In the genomic region with DNA sequence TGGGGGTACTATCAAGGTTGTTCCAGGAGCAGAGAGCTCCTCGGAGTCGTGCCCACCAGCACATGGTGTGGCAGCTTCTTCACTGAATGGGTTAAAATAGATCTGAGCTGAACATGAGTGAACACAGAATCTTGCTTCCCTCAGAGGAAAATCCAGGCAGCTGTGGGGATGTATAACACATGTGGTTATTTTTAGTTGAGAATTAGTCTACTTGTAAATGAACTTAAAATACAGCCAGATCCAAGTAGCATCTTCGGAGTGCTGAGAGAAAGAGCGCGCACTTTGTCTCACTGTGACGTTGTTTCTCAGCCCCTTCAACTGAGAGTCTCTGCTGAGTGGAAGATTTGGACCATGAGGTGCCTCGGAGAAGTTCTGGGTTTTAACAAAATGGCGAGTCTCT, we compare ENCODE assay signal across 22 mouse cellular contexts. TPM values are rescaled to one million over a fixed set of nuclear protein-coding genes. Genes with fewer than 3 reads are reported as not detected.
DNase-seq lines count a peak whose midpoint lies in the region; ATAC-seq and TF ChIP-seq lines count a peak whose summit lies in the region.
"Had no signal": no experiment of that assay in that cellular context is flagged by ENCODE, and none has a peak within 500 bp of the region (broad histone marks: within the 10 kb centered on the region; RNA-seq: fewer than 3 reads in every experiment).

No protein-coding gene starts in this region.

- no peak overlapping the region for H3K9ac ChIP-seq in embryonic facial prominence, embryonic 12.5 days
- H3K9ac ChIP-seq in heart, embryonic 15.5 days: no peak overlapping the region
- no peak overlapping the region for H3K9ac ChIP-seq in lung, embryonic 14.5 days
- H3K9ac ChIP-seq: forebrain, embryonic 12.5 days; hindbrain, embryonic 15.5 days; intestine, embryonic 15.5 days; liver, embryonic 12.5 days; midbrain, embryonic 12.5 days; neural tube, embryonic 12.5 days had no signal

- ATAC-seq in embryonic facial prominence, embryonic 12.5 days (ENCODE audit: insufficient number of reproducible peaks, insufficient read depth, low FRiP score, low TSS enrichment): no peak
- ATAC-seq in heart, embryonic 15.5 days (replicated peaks; ENCODE audit: insufficient number of reproducible peaks, insufficient read depth, low FRiP score, low read depth): no peak
- no peak for ATAC-seq in lung, embryonic 14.5 days (ENCODE audit: insufficient read depth)
- ATAC-seq: intestine, embryonic 15.5 days; liver, embryonic 12.5 days had no signal

- no peak for DNase-seq in embryonic facial prominence, embryonic 10.5 days (ENCODE audit: low spot score)
- DNase-seq in heart, postnatal 25 days (ENCODE audit: low spot score): no peak
- DNase-seq in lung, embryonic 14.5 days: peak; percentile 9
- no peak for DNase-seq in lung, postnatal 14 days
- no peak for DNase-seq in adrenal gland, adult 8-10 months
- no peak for DNase-seq in urinary bladder, postnatal 4 days (ENCODE audit: low spot score in 2 of 2)
- DNase-seq: adrenal gland, postnatal 10 days; cerebellum, adult 11-12 months; cerebellum, postnatal 14 days; heart, postnatal 36 days; kidney, adult 9 months; kidney, postnatal 25 days; lung, adult 2 months; right cerebral cortex, adult 18-20 months had no signal

- no peaks in the 10 kb centered on the region for H3K27me3 ChIP-seq in embryonic facial prominence, embryonic 12.5 days
- no peaks in the 10 kb centered on the region for H3K27me3 ChIP-seq in embryonic facial prominence, embryonic 10.5 days (replicated peaks; ENCODE audit: low read depth, poor library complexity, severe bottlenecking)
- H3K27me3 ChIP-seq in heart, embryonic 15.5 days: 0 out of 2 replicates have a peak, but pooled peaks cover 3% of the 10 kb centered on the region
- H3K27me3 ChIP-seq in lung, embryonic 14.5 days (ENCODE audit: insufficient read depth, low read length): no peaks in the 10 kb centered on the region
- H3K27me3 ChIP-seq: forebrain, embryonic 12.5 days; hindbrain, embryonic 15.5 days; intestine, embryonic 15.5 days; neural tube, embryonic 12.5 days had no signal

- WGBS in embryonic facial prominence, embryonic 12.5 days: 71% methylated on average over 8 of the region's 8 CpGs
- 86% methylated on average over 8 of the region's 8 CpGs for WGBS in embryonic facial prominence, embryonic 10.5 days
- 65% methylated on average over 8 of the region's 8 CpGs for WGBS in heart, embryonic 15.5 days
- WGBS in lung, embryonic 14.5 days: 68% methylated on average over 8 of the region's 8 CpGs

- no peak for TF ChIP-seq CTCF in lung, embryonic 14.5 days (IDR thresholded peaks at IDR 0.05; ENCODE audit: low read depth)

- H3K4me2 ChIP-seq in embryonic facial prominence, embryonic 12.5 days (replicated peaks): no peak overlapping the region
- 0 out of 2 replicates have a peak overlapping the region, but pooled peaks have one; percentile 17 for H3K4me2 ChIP-seq in heart, embryonic 15.5 days
- H3K4me2 ChIP-seq in lung, embryonic 14.5 days: no peak overlapping the region
- H3K4me2 ChIP-seq: forebrain, embryonic 12.5 days; hindbrain, embryonic 15.5 days; intestine, embryonic 15.5 days; liver, embryonic 12.5 days; midbrain, embryonic 12.5 days; neural tube, embryonic 12.5 days had no signal

- intact Hi-C loops in heart, postnatal 25 days (cut with DNase I): no loop called here

- H3K9me3 ChIP-seq in embryonic facial prominence, embryonic 12.5 days: no peaks in the 10 kb centered on the region
- H3K9me3 ChIP-seq in embryonic facial prominence, embryonic 10.5 days: no peaks in the 10 kb centered on the region
- 0 out of 2 replicates have a peak, but pooled peaks cover 4% of the 10 kb centered on the region for H3K9me3 ChIP-seq in heart, embryonic 15.5 days (replicated peaks)
- no peaks in the 10 kb centered on the region; the same call in 1 of the 2 replicates for H3K9me3 ChIP-seq in lung, embryonic 14.5 days (ENCODE audit: low read depth, low read length)
- H3K9me3 ChIP-seq: forebrain, embryonic 12.5 days; hindbrain, embryonic 15.5 days; intestine, embryonic 15.5 days; liver, embryonic 12.5 days; midbrain, embryonic 12.5 days; neural tube, embryonic 12.5 days had no signal

- H3K36me3 ChIP-seq in embryonic facial prominence, embryonic 12.5 days: peaks cover 9% of the 10 kb centered on the region; the same call in 1 of the 2 replicates
- H3K36me3 ChIP-seq in embryonic facial prominence, embryonic 10.5 days (replicated peaks): peaks cover 26% of the 10 kb centered on the region; the same call in 1 of the 2 replicates
- H3K36me3 ChIP-seq in heart, embryonic 15.5 days: no peaks in the 10 kb centered on the region
- no peaks in the 10 kb centered on the region for H3K36me3 ChIP-seq in lung, embryonic 14.5 days (ENCODE audit: insufficient read depth)
- H3K36me3 ChIP-seq: intestine, embryonic 15.5 days; liver, embryonic 12.5 days had no signal

- peak overlapping the region; percentile 48 for H3K27ac ChIP-seq in embryonic facial prominence, embryonic 12.5 days
- H3K27ac ChIP-seq in embryonic facial prominence, embryonic 10.5 days (replicated peaks): no peak overlapping the region
- no peak overlapping the region for H3K27ac ChIP-seq in heart, embryonic 15.5 days
- no peak overlapping the region for H3K27ac ChIP-seq in lung, embryonic 14.5 days (ENCODE audit: low read depth)
- H3K27ac ChIP-seq: forebrain, embryonic 12.5 days; hindbrain, embryonic 15.5 days; intestine, embryonic 15.5 days; liver, embryonic 12.5 days; midbrain, embryonic 12.5 days; neural tube, embryonic 12.5 days had no signal

- H3K4me3 ChIP-seq in embryonic facial prominence, embryonic 12.5 days: no peak overlapping the region
- H3K4me3 ChIP-seq in embryonic facial prominence, embryonic 10.5 days: no peak overlapping the region
- H3K4me3 ChIP-seq in heart, embryonic 15.5 days: no peak overlapping the region
- H3K4me3 ChIP-seq in lung, embryonic 14.5 days (ENCODE audit: low read depth, low read length): no peak overlapping the region
- H3K4me3 ChIP-seq: forebrain, embryonic 12.5 days; hindbrain, embryonic 15.5 days; intestine, embryonic 15.5 days; liver, embryonic 12.5 days; midbrain, embryonic 12.5 days; neural tube, embryonic 12.5 days had no signal

- peaks cover 21% of the 10 kb centered on the region; the same call in 1 of the 2 replicates for H3K4me1 ChIP-seq in embryonic facial prominence, embryonic 12.5 days
- peaks cover 15% of the 10 kb centered on the region for H3K4me1 ChIP-seq in embryonic facial prominence, embryonic 10.5 days
- H3K4me1 ChIP-seq in heart, embryonic 15.5 days (replicated peaks): peaks cover 11% of the 10 kb centered on the region
- no peaks in the 10 kb centered on the region for H3K4me1 ChIP-seq in lung, embryonic 14.5 days (ENCODE audit: insufficient read depth)
- H3K4me1 ChIP-seq: intestine, embryonic 15.5 days; liver, embryonic 12.5 days; neural tube, embryonic 12.5 days had no signal

RNA-seq across cellular contexts. Expression of a gene that starts 53.8 kb away (rescaled TPM):
- polyA plus RNA-seq in embryonic facial prominence, embryonic 12.5 days (2016; fragmentation: Nextera tagmentation; extraction: Ambion mirVana): 7.3 and 8.4 TPM in 2 replicates
- polyA plus RNA-seq in embryonic facial prominence, embryonic 10.5 days (2016; fragmentation: Nextera tagmentation; extraction: Ambion mirVana): 9.0 and 10.2 TPM in 2 replicates
- polyA plus RNA-seq in heart, embryonic 15.5 days (2015; fragmentation: Nextera tagmentation; extraction: Ambion mirVana): 0.53 and 1.7 TPM in 2 replicates
- total RNA-seq in heart, postnatal 25 days (2021): 1 to 10 TPM; 3.0 to 3.9 TPM
- 1.6 and 2.5 TPM in 2 replicates for polyA plus RNA-seq in lung, embryonic 14.5 days (2014; fragmentation: Nextera tagmentation; extraction: Ambion mirVana)
- total RNA-seq in adrenal gland, adult 8-10 months (2022): 10 to 100 TPM in 3 of 4 experiments, 1 to 10 TPM in 1; 6.2 to 20.5 (median 11.4) TPM

RNA-seq across cellular contexts. Expression of a gene that starts 54.3 kb away (rescaled TPM):
- polyA plus RNA-seq in embryonic facial prominence, embryonic 12.5 days (2016; fragmentation: Nextera tagmentation; extraction: Ambion mirVana): 10.7 and 11.7 TPM in 2 replicates
- polyA plus RNA-seq in embryonic facial prominence, embryonic 10.5 days (2016; fragmentation: Nextera tagmentation; extraction: Ambion mirVana): 7.3 and 8.1 TPM in 2 replicates
- polyA plus RNA-seq in heart, embryonic 15.5 days (2015; fragmentation: Nextera tagmentation; extraction: Ambion mirVana): 0.28 and 0.82 TPM in 2 replicates
- under 1 TPM; 0.18 to 0.25 TPM for total RNA-seq in heart, postnatal 25 days (2021)
- polyA plus RNA-seq in lung, embryonic 14.5 days (2014; fragmentation: Nextera tagmentation; extraction: Ambion mirVana): 1.3 and 2.6 TPM in 2 replicates
- total RNA-seq in adrenal gland, adult 8-10 months (2022): 10 to 100 TPM in 2 of 4 experiments, 1 to 10 TPM in 2; 4.1 to 14.9 (median 8.5) TPM
